Mouse (Mus musculus) megakaryocyte, embryonic 14.5 days (primary cell): ENCODE results near the gene Ghrhr. TPM values are rescaled to one million over a fixed set of nuclear protein-coding genes. Genes with fewer than 3 reads are reported as not detected.

Source experiments
- H3K27me3 ChIP-seq: replicated peaks from 2 replicates; pipeline ENCODE3; 2012; ENCODE audit warnings: inconsistent platforms
- H3K36me3 ChIP-seq: replicated peaks from 2 replicates; pipeline ENCODE3; 2012; ENCODE audit warnings: low read length, inconsistent platforms, mixed read lengths
- H3K4me1 ChIP-seq: 2 replicates; pipeline ENCODE4 v1.6.1; 2012; ENCODE audit warnings: inconsistent platforms
- H3K4me3 ChIP-seq: replicated peaks from 2 replicates; pipeline ENCODE3; 2012; ENCODE audit warnings: moderate library complexity, mild to moderate bottlenecking, inconsistent platforms
- H3K9me3 ChIP-seq: 2 replicates; pipeline ENCODE4 v1.6.1; 2012; ENCODE audit warnings: inconsistent platforms
- FLI1 ChIP-seq: IDR thresholded peaks from 2 replicates; pipeline ENCODE4 v1.6.1; 2012; ENCODE audit warnings: low read length, inconsistent platforms, mixed read lengths
- GATA1 ChIP-seq: IDR thresholded peaks from 3 replicates; pipeline ENCODE4 v1.6.1; 2012; ENCODE audit warnings: mixed read lengths, low read length, inconsistent platforms, borderline replicate concordance
- polyA plus RNA-seq: library from polyadenylated mRNA; stranded (reverse); fragments of >175 nt; gene quantifications from 2 replicates; pipeline ENCODE4 v1.2.3, GENCODE M21; 2012; ENCODE audit warnings: low replicate concordance; ENCODE audit not compliant: insufficient read depth

The Ghrhr gene
- not detected in 2 replicates for polyA plus RNA-seq

DNA sequence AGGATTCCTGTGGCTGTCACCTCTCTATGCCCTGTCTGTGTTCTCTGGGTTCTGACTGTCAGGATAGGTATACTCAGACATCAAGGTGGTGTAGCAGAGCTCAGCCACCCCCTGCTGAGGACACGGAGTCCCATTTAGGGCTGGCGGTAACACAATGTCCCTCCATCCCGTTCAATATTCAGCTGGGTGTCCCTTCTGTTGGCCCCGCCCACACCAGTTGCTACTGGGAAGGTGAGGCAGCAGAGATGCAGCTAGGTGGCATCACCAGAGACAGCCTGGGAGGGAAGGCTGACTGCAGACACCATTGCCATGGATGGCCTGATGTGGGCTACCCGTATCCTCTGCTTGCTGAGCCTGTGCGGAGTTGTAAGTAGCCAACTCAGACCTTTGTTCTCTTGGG, at the start of gene Ghrhr:
Gene Ghrhr, plus strand, starts transcription at position 220 of the 400 bp plus-strand sequence.
- peaks cover 16% of the 10 kb centered on the region for H3K27me3 ChIP-seq
- peaks cover 56% of the 10 kb centered on the region for H3K4me1 ChIP-seq
- H3K9me3 ChIP-seq: peaks cover 10% of the 10 kb centered on the region
- TF ChIP-seq FLI1 (no peak), GATA1 (no peak)
- peaks cover 12% of the 10 kb centered on the region for H3K36me3 ChIP-seq
- H3K4me3 ChIP-seq: no peak within 1 kb of the TSS

DNA sequence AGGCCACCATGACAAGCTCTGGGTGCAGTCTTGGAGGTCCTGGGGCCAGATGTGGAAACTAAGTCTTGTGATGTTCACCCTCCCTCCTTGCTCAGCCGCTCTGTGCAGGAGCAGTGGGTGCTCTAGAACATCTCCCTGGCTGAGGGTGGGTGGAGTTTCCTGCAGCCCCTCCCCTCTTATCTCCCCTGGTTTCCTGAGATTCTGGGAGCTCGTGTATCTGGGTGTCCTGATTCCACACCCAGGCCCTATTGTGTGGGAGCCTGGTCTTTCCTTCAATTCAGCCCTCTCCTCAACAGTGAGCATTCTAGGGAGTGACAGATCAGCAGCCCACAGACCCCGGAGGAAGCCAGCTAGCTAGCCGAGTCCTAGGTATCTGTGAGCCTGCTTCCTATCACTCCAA, 49.8 kb upstream of the Ghrhr start:
- no peaks in the 10 kb centered on the region for H3K36me3 ChIP-seq
- H3K4me3 ChIP-seq: peak overlapping the region; percentile 63
- peaks cover 4% of the 10 kb centered on the region for H3K27me3 ChIP-seq
- H3K9me3 ChIP-seq: no peaks in the 10 kb centered on the region
- TF ChIP-seq FLI1 (no peak), GATA1 (no peak)
- peaks cover 89% of the 10 kb centered on the region for H3K4me1 ChIP-seq

DNA sequence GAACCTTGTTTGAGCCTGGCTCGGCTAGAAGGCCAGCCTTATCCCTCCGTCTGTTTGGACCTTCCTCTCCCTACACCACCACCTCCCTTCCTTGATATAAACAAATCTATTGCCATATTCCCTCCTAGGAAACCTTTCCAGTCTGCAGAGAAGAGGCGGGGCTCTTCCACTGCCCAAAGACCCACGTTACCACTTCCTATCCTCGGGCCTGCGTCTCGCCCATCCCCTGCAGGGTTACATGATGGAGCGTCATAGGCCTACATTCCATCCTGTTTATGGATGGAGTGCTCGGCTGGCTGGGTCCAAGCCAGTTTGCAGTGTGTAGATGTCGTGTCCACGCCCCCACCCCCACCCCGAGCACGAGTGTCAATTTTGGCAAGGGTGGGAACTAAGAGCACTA, 48.8 kb upstream of the Ghrhr start:
- peak overlapping the region; percentile 62 for H3K4me3 ChIP-seq
- peaks cover 92% of the 10 kb centered on the region for H3K4me1 ChIP-seq
- no peaks in the 10 kb centered on the region for H3K36me3 ChIP-seq
- H3K27me3 ChIP-seq: peaks cover 4% of the 10 kb centered on the region
- TF ChIP-seq FLI1 (no peak), GATA1 (no peak)
- no peaks in the 10 kb centered on the region for H3K9me3 ChIP-seq

DNA sequence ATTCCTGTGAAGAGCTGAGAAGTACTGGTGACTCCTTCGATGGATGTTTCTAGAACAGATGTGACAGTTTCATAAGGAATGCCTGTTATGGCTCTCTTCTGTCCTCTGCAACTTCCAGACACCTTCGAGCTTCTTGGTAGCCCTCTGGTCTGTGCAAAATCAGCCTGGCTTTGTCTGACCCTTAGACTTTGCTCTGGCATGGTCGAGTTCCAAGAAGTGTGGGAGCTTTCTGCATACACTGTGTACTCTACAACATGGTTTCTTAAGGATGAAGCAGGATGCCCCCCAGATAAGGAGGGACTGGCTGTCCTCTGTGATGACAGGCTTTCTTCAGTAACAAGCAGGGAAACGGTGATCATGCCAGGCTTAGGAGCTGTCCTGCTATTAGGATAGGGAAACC, 47.9 kb upstream of the Ghrhr start:
- Histone ChIP-seq H3K36me3 (no peaks in the 10 kb centered on the region), H3K4me1 (peaks cover 100% of the 10 kb centered on the region), H3K9me3 (no peaks in the 10 kb centered on the region), H3K4me3 (no peak overlapping the region), H3K27me3 (peaks cover 4% of the 10 kb centered on the region)
- TF ChIP-seq FLI1 (no peak), GATA1 (no peak)

DNA sequence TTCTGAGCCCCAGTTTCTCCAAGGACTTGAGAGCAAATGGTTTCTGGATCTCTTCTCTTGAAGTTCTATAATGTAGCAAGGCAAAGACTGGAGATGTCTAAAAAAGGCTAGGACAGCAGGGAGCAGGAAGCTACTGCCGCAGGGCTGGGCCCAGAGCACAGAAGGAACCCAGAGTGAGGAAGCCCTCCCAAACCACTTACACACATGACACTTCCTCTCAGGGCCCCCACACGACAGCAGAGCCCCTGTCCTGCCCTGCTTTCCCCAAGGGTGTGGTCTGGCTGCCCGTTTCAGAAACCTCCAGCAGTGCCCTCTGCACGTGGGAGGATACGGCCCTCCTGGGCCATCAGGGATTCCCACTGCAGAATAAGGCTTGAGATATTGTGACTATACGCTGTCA, 44.8 kb upstream of the Ghrhr start:
- H3K27me3 ChIP-seq: peaks cover 1% of the 10 kb centered on the region
- peaks cover 100% of the 10 kb centered on the region for H3K4me1 ChIP-seq
- no peaks in the 10 kb centered on the region for H3K9me3 ChIP-seq
- TF ChIP-seq FLI1: no peak
- no peak for TF ChIP-seq GATA1
- H3K36me3 ChIP-seq: no peaks in the 10 kb centered on the region
- peak overlapping the region; percentile 66 for H3K4me3 ChIP-seq

DNA sequence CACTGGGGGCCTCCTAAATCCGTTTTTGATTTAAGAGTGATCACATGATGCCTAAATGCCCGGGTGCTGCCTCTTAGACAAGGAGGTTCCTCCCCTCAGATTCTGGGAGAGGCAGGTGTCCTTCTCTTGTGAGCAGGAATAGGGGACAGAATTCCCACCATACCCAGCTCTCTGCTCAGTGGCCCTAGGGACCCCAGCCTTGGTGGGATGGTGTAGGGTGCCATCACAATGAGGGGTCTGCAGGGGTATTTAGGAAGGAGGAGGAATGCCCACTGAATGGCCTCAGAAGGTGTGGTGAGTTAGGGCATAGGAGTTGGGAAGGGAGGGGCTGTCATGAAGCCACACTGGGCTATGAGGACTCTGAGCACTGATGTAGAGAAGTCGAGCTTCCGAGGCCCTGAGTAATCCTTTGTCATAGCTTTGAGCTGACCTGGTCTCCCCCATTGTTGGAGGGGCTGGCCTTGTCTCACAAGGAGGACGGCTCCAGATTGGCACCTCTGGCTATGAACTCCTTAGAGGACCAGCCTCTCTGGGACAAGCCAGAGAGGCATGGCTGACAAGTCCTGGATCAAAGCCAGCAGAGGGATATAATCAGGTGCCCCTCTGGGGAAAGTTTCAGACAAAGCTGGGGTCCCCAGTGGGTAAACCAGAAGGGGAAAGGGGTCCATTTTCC, 43.9 kb upstream of the Ghrhr start:
- H3K27me3 ChIP-seq: peaks cover 1% of the 10 kb centered on the region
- peaks cover 100% of the 10 kb centered on the region for H3K4me1 ChIP-seq
- no peaks in the 10 kb centered on the region for H3K36me3 ChIP-seq
- TF ChIP-seq GATA1: no peak
- TF ChIP-seq FLI1: no peak
- no peak overlapping the region for H3K4me3 ChIP-seq
- H3K9me3 ChIP-seq: no peaks in the 10 kb centered on the region

DNA sequence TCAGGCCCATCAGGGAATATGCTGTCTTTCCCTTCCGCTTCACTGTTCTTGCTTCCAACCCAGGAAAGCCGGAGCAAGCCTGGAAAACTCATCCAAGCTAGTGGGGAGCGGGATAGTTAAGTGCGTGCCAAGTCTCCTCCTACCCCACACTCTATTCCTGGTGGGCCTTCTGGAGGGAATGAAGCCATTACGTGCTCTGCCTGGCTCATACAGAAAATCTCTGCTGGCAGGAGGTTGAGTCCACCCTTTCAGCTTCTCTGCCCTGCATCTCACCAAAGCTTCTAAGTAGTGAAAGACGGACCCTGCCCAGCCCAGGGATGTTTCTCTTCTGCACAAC, 43.4 kb upstream of the Ghrhr start:
- no peak for TF ChIP-seq FLI1
- no peak for TF ChIP-seq GATA1
- Histone ChIP-seq H3K9me3 (no peaks in the 10 kb centered on the region), H3K4me3 (no peak overlapping the region), H3K36me3 (no peaks in the 10 kb centered on the region), H3K4me1 (peaks cover 100% of the 10 kb centered on the region), H3K27me3 (peaks cover 1% of the 10 kb centered on the region)

DNA sequence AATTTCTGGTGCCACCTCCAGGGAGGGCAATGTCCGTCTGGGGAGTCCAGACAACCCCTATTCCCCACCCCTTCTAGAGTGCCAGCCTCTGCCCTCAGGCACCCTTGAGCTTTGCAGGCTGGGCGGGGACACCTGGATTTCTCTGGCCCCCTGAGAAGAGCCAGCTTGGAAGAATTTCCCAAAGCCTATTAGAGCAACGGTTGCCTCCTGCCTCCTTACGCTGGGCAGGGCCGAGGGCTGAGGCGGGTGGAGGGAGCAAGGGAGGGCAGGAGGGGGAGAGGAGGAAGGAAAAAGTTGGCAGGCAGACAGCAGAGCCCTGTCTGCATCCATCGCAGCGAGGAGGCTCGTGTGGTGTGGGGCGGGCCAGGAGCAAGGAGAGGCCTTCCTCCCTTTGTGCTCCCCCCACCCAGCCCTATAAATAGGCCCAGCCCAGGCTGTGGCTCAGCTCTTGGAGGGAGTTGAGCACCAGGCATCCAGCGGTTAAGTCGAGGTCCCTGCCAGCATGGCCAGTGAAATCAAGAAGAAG, 40.0 kb upstream of the Ghrhr start, which contains the start of gene Aqp1:
Gene Aqp1, plus strand, starts transcription at position 444 of the 526 bp plus-strand sequence.
- H3K4me1 ChIP-seq: peaks cover 100% of the 10 kb centered on the region
- H3K9me3 ChIP-seq: no peaks in the 10 kb centered on the region
- no peaks in the 10 kb centered on the region for H3K27me3 ChIP-seq
- H3K4me3 ChIP-seq: peak within 1 kb of the TSS; percentile 91
- peaks cover 11% of the 10 kb centered on the region for H3K36me3 ChIP-seq
- TF ChIP-seq FLI1 (no peak), GATA1 (no peak)

DNA sequence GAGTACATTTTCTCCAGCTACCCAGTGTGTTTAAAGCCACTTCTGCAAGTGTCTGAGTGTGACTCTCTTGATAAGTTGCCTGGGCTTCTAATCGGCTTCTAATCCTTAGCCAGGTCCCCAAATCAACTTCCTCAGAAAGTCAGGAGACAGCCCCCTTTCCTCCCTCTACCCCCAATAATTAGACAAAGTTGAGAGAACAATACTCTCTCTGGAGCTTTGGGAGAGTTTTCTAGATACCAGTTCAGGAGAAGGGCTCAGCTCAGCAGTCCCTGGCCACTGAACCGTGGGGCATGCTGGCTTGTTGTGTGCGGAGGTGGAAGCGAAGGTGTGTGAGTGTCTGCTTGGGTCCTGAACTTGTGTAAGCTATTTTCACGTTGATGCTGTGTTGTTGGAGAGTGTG, 38.9 kb upstream of the Ghrhr start:
- peak overlapping the region; percentile 91 for H3K4me3 ChIP-seq
- no peaks in the 10 kb centered on the region for H3K27me3 ChIP-seq
- H3K4me1 ChIP-seq: peaks cover 99% of the 10 kb centered on the region
- H3K9me3 ChIP-seq: no peaks in the 10 kb centered on the region
- TF ChIP-seq GATA1 (no peak), FLI1 (no peak)
- H3K36me3 ChIP-seq: peaks cover 21% of the 10 kb centered on the region

DNA sequence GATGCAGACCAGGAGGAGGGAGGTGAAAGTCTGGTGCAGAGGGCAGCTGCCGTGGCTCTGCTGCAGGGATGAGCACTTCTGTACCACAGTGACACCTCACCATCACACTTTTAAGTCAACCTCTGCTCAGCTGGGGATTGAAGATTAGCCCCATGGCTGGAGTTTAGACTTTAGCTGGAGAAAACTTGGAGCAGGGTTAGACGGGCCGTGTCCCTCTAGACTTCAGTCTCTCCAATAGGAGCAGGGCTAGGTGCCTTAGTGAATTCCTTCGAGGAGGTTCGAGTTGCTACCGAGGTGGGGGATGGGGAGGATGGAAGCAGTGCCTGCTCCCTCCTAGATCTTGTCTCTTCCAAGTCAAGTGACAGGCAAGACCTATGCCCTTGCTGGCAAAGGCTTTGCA, 38.0 kb upstream of the Ghrhr start:
- H3K4me1 ChIP-seq: peaks cover 99% of the 10 kb centered on the region
- H3K27me3 ChIP-seq: no peaks in the 10 kb centered on the region
- H3K4me3 ChIP-seq: peak overlapping the region; percentile 91
- peaks cover 29% of the 10 kb centered on the region for H3K36me3 ChIP-seq
- no peak for TF ChIP-seq FLI1
- TF ChIP-seq GATA1: no peak
- H3K9me3 ChIP-seq: no peaks in the 10 kb centered on the region
